Comparison of ENCODE assay signal across 15 mouse cellular contexts in the genomic region with DNA sequence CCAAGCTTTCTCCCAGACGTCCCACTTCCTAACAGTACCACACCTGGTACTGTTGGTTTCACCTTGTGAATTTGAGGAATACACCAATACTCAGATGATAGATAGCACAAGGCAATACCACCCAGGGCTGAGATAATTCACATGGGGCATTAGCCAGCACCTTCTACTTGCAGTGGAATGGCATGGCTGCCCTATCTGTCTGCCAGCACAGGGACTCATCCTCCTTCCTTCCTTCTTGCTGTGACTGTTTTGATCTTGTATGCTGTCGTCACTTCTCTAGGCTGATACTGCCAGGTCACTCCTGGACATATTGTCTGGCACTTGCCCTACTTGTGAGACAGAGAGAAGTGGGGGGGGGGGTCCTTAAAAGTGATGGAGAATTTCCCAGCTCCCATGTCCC.
"Had no signal": no experiment of that assay in that cellular context is flagged by ENCODE, and none has a peak within 500 bp of the region (broad histone marks: within the 10 kb centered on the region; RNA-seq: fewer than 3 reads in every experiment).

No protein-coding gene starts in this region.

- H3K27me3 ChIP-seq: kidney, embryonic 15.5 days; limb, embryonic 13.5 days; liver, embryonic 12.5 days; liver, embryonic 15.5 days; lung, embryonic 15.5 days had no signal

- H3K27ac ChIP-seq: limb, embryonic 10.5 days; limb, embryonic 13.5 days; liver, embryonic 12.5 days; liver, embryonic 15.5 days; lung, embryonic 15.5 days had no signal

- H3K9me3 ChIP-seq: kidney, embryonic 15.5 days; limb, embryonic 10.5 days; limb, embryonic 13.5 days; liver, embryonic 12.5 days; liver, embryonic 15.5 days; lung, embryonic 15.5 days had no signal

- DNase-seq: kidney, adult 8-10 months; kidney, postnatal 36 days; liver; lung, adult 18-20 months; lung, postnatal 10 days; lung, postnatal 36 days; thymus, adult 2 months; thymus, postnatal 14 days; thymus, postnatal 4 days had no signal

- H3K36me3 ChIP-seq: kidney, embryonic 15.5 days; limb, embryonic 10.5 days; limb, embryonic 13.5 days; lung, embryonic 15.5 days had no signal

- H3K9ac ChIP-seq: kidney, embryonic 15.5 days; limb, embryonic 13.5 days; liver, embryonic 12.5 days; liver, embryonic 15.5 days; lung, embryonic 15.5 days had no signal

- H3K4me3 ChIP-seq: kidney, embryonic 15.5 days; limb, embryonic 10.5 days; limb, embryonic 13.5 days; liver, embryonic 12.5 days; liver, embryonic 15.5 days; lung, embryonic 15.5 days had no signal
